Mouse (Mus musculus) embryonic facial prominence, embryonic 12.5 days (tissue): ENCODE results near the gene Spryd7. TPM values are rescaled to one million over a fixed set of nuclear protein-coding genes. Genes with fewer than 3 reads are reported as not detected.
"Not testable (repeated sequence)": the region's sequence is repeated elsewhere in the genome, so short reads cannot be mapped to it uniquely, and the experiment has no call there.

ENCODE experiments used
- ATAC-seq: fragments of 200-750 bp; cut with Nextera tagmentation; 2 replicates; pipeline ENCODE4 v1.8.0; 2017; ENCODE audit not compliant: insufficient number of reproducible peaks, insufficient read depth, low FRiP score, low TSS enrichment
- H3K27ac ChIP-seq: fragments of 300-500 bp; sonication (generic); 2 replicates; pipeline ENCODE4 v1.5.1; 2016; ENCODE audit warnings: mild to moderate bottlenecking
- H3K27me3 ChIP-seq: fragments of 300-500 bp; sonication (generic); 2 replicates; pipeline ENCODE4 v1.6.1; 2016; ENCODE audit warnings: mild to moderate bottlenecking, moderate library complexity
- H3K36me3 ChIP-seq: fragments of 300-500 bp; sonication (generic); 2 replicates; pipeline ENCODE4 v1.6.1; 2016; ENCODE audit warnings: mild to moderate bottlenecking
- H3K4me1 ChIP-seq: fragments of 300-500 bp; sonication (generic); 2 replicates; pipeline ENCODE4 v1.6.1; 2016
- H3K4me2 ChIP-seq: fragments of 300-500 bp; sonication (generic); replicated peaks from 2 replicates; pipeline ENCODE4 v1.6.1; 2016; ENCODE audit warnings: mild to moderate bottlenecking, moderate library complexity
- H3K4me3 ChIP-seq: fragments of 300-500 bp; sonication (generic); 2 replicates; pipeline ENCODE4 v1.5.1; 2016; ENCODE audit warnings: mild to moderate bottlenecking
- H3K9ac ChIP-seq: fragments of 300-500 bp; sonication (generic); 2 replicates; pipeline ENCODE4 v1.6.1; 2016; ENCODE audit warnings: mild to moderate bottlenecking, moderate library complexity
- H3K9me3 ChIP-seq: fragments of 300-500 bp; sonication (generic); 2 replicates; pipeline ENCODE4 v1.6.1; 2016; ENCODE audit warnings: mild to moderate bottlenecking, moderate library complexity
- WGBS: fragments of 180-500 bp; shearing (Covaris S2); methylation state at CpG from one replicate; pipeline ENCODE4 v1.1.7; 2016; 5-methylcytosine and 5-hydroxymethylcytosine counted together
- polyA plus RNA-seq: library from polyadenylated mRNA; unstranded; fragments of >200 nt; fragmentation: Nextera tagmentation; extraction: Ambion mirVana; gene quantifications from 2 replicates; pipeline ENCODE4 v1.2.1, GENCODE M21; 2016

Spryd7 gene
- polyA plus RNA-seq, 1 experiment from 2014 or later, result 17.3 TPM

GRCm38 (mm10) chr14:61575066-61575465, 18.4 kb upstream of the Spryd7 start:
- Histone ChIP-seq H3K36me3 (no peaks in the 10 kb centered on the region), H3K9me3 (no peaks in the 10 kb centered on the region), H3K27ac (no peak overlapping the region), H3K4me1 (no peaks in the 10 kb centered on the region), H3K27me3 (no peaks in the 10 kb centered on the region), H3K9ac (no peak overlapping the region), H3K4me3 (no peak overlapping the region), H3K4me2 (no peak overlapping the region)
- 87% methylated on average over 10 of the region's 10 CpGs for WGBS
- ATAC-seq, result no peak

- no peak overlapping the region for H3K4me2 ChIP-seq
- WGBS, result 69% methylated on average over 2 of the region's 2 CpGs
- H3K36me3 ChIP-seq, result no peaks in the 10 kb centered on the region
- no peak for ATAC-seq
- no peaks in the 10 kb centered on the region for H3K9me3 ChIP-seq
- H3K4me1 ChIP-seq, result no peaks in the 10 kb centered on the region
- H3K4me3 ChIP-seq, result no peak overlapping the region
- H3K27me3 ChIP-seq, result no peaks in the 10 kb centered on the region
- no peak overlapping the region for H3K27ac ChIP-seq
- no peak overlapping the region for H3K9ac ChIP-seq
Observed at GRCm38 (mm10) chr14:61572131-61572530, 15.4 kb upstream of the Spryd7 start.

GRCm38 (mm10) chr14:61571366-61571765, 14.7 kb upstream of the Spryd7 start:
- no peaks in the 10 kb centered on the region for H3K36me3 ChIP-seq
- no peaks in the 10 kb centered on the region for H3K9me3 ChIP-seq
- no peak overlapping the region for H3K9ac ChIP-seq
- no peak overlapping the region for H3K4me3 ChIP-seq
- H3K4me2 ChIP-seq, result no peak overlapping the region
- H3K27ac ChIP-seq, result no peak overlapping the region
- no peak for ATAC-seq
- H3K4me1 ChIP-seq, result no peaks in the 10 kb centered on the region
- H3K27me3 ChIP-seq, result no peaks in the 10 kb centered on the region
- WGBS, result 11% methylated on average over 4 of the region's 4 CpGs

- Histone ChIP-seq H3K4me3 (no peak overlapping the region), H3K27me3 (no peaks in the 10 kb centered on the region), H3K27ac (no peak overlapping the region), H3K4me1 (no peaks in the 10 kb centered on the region), H3K9ac (no peak overlapping the region), H3K36me3 (no peaks in the 10 kb centered on the region), H3K9me3 (no peaks in the 10 kb centered on the region), H3K4me2 (no peak overlapping the region)
- WGBS, result 54% methylated on average over 2 of the region's 2 CpGs
- no peak for ATAC-seq
Observed at GRCm38 (mm10) chr14:61569344-61569743, 12.7 kb upstream of the Spryd7 start.

- not testable (repeated sequence) for H3K4me1 ChIP-seq, H3K27ac ChIP-seq, H3K9ac ChIP-seq, H3K36me3 ChIP-seq, H3K27me3 ChIP-seq, H3K9me3 ChIP-seq, ATAC-seq, H3K4me3 ChIP-seq, H3K4me2 ChIP-seq
- WGBS, result 93% methylated on average over 4 of the region's 4 CpGs
Observed at GRCm38 (mm10) chr14:61566211-61566610, 9.5 kb upstream of the Spryd7 start.

- 69% methylated on average over 3 of the region's 3 CpGs for WGBS
- Histone ChIP-seq H3K27ac (no peak overlapping the region), H3K27me3 (no peaks in the 10 kb centered on the region), H3K9ac (no peak overlapping the region), H3K4me2 (no peak overlapping the region), H3K4me1 (no peaks in the 10 kb centered on the region), H3K36me3 (no peaks in the 10 kb centered on the region), H3K9me3 (no peaks in the 10 kb centered on the region), H3K4me3 (no peak overlapping the region)
- no peak for ATAC-seq
Observed at GRCm38 (mm10) chr14:61559856-61560255, 3.2 kb upstream of the Spryd7 start.

GRCm38 (mm10) chr14:61558901-61559300, 2.2 kb upstream of the Spryd7 start:
- Histone ChIP-seq H3K36me3 (no peaks in the 10 kb centered on the region), H3K4me1 (no peaks in the 10 kb centered on the region), H3K4me3 (no peak overlapping the region), H3K27ac (no peak overlapping the region), H3K9ac (no peak overlapping the region), H3K9me3 (no peaks in the 10 kb centered on the region), H3K27me3 (no peaks in the 10 kb centered on the region), H3K4me2 (no peak overlapping the region)
- no peak for ATAC-seq
- WGBS, result 87% methylated on average over 6 of the region's 6 CpGs

GRCm38 (mm10) chr14:61555931-61556288, 776 bp downstream of the Spryd7 start:
- Histone ChIP-seq H3K4me3 (peak overlapping the region; percentile 73), H3K9ac (peak overlapping the region; percentile 72), H3K36me3 (no peaks in the 10 kb centered on the region), H3K4me2 (peak overlapping the region; percentile 93), H3K4me1 (no peaks in the 10 kb centered on the region), H3K27me3 (no peaks in the 10 kb centered on the region), H3K9me3 (no peaks in the 10 kb centered on the region), H3K27ac (0 out of 2 replicates have a peak overlapping the region, but pooled peaks have one; percentile 78)
- ATAC-seq, result peak; percentile 35; the same call in 1 of the 2 replicates
- 6% methylated on average over 6 of the region's 6 CpGs for WGBS

GRCm38 (mm10) chr14:61548614-61549013, 8.1 kb downstream of the Spryd7 start:
- Histone ChIP-seq H3K4me1 (no peaks in the 10 kb centered on the region), H3K4me3 (no peak overlapping the region), H3K27ac (no peak overlapping the region), H3K4me2 (no peak overlapping the region), H3K36me3 (0 out of 2 replicates have a peak, but pooled peaks cover 6% of the 10 kb centered on the region), H3K9ac (no peak overlapping the region), H3K9me3 (no peaks in the 10 kb centered on the region), H3K27me3 (no peaks in the 10 kb centered on the region)
- WGBS, result 79% methylated on average over 1 of the region's 1 CpGs
- no peak for ATAC-seq

- not testable (repeated sequence) for H3K4me1 ChIP-seq, H3K27ac ChIP-seq, H3K36me3 ChIP-seq, H3K9me3 ChIP-seq, H3K27me3 ChIP-seq, H3K9ac ChIP-seq, H3K4me2 ChIP-seq, H3K4me3 ChIP-seq, ATAC-seq
- WGBS, result 89% methylated on average over 10 of the region's 11 CpGs
Observed at GRCm38 (mm10) chr14:61537772-61538171, 18.9 kb downstream of the Spryd7 start.

GRCm38 (mm10) chr14:61536631-61537264, 19.9 kb downstream of the Spryd7 start:
- Histone ChIP-seq H3K27ac (no peak overlapping the region), H3K4me3 (no peak overlapping the region), H3K36me3 (peaks cover 6% of the 10 kb centered on the region), H3K4me2 (no peak overlapping the region), H3K27me3 (no peaks in the 10 kb centered on the region), H3K9ac (no peak overlapping the region), H3K9me3 (no peaks in the 10 kb centered on the region), H3K4me1 (no peaks in the 10 kb centered on the region)
- WGBS, result 78% methylated on average over 5 of the region's 5 CpGs
- ATAC-seq, result no peak

GRCm38 (mm10) chr14:61535811-61536210, 20.9 kb downstream of the Spryd7 start:
- WGBS, result 89% methylated on average over 3 of the region's 3 CpGs
- Histone ChIP-seq H3K4me2 (no peak overlapping the region), H3K27ac (no peak overlapping the region), H3K9me3 (no peaks in the 10 kb centered on the region), H3K36me3 (peaks cover 6% of the 10 kb centered on the region), H3K4me3 (no peak overlapping the region), H3K9ac (no peak overlapping the region), H3K4me1 (no peaks in the 10 kb centered on the region), H3K27me3 (no peaks in the 10 kb centered on the region)
- ATAC-seq, result no peak

- Histone ChIP-seq H3K27ac (no peak overlapping the region), H3K4me1 (no peaks in the 10 kb centered on the region), H3K9ac (no peak overlapping the region), H3K9me3 (no peaks in the 10 kb centered on the region), H3K4me2 (no peak overlapping the region), H3K4me3 (no peak overlapping the region), H3K27me3 (no peaks in the 10 kb centered on the region), H3K36me3 (peaks cover 6% of the 10 kb centered on the region)
- no peak for ATAC-seq
Observed at GRCm38 (mm10) chr14:61530966-61531365, 25.7 kb downstream of the Spryd7 start.
